Mouse (Mus musculus) neutrophil, adult 5-6 weeks (primary cell): ENCODE measurements around the gene Map3k11. TPM values are rescaled to one million over a fixed set of nuclear protein-coding genes. Genes with fewer than 3 reads are reported as not detected.
"Not testable (repeated sequence)": the region's sequence is repeated elsewhere in the genome, so short reads cannot be mapped to it uniquely, and the experiment has no call there.

Experiments
- ATAC-seq: fragments of 151-379, 151-347 bp; 2 replicates; pipeline ENCODE4 v1.8.0; 2017; ENCODE audit warnings: mild to moderate bottlenecking, moderate TSS enrichment; ENCODE audit not compliant: insufficient number of reproducible peaks, poor library complexity, low FRiP score, severe bottlenecking; ENCODE audit errors: extremely low read depth
- total RNA-seq: library from RNA; stranded (forward); fragments of 200-1000 nt; gene quantifications from 2 replicates; pipeline ENCODE4 v1.2.3, GENCODE M21; 2017

Gene Map3k11
- total RNA-seq, 1 experiment from 2014 or later: 65.3 TPM

- no peak for ATAC-seq
Measured at GRCm38 (mm10) chr19:5664669-5665257, 23.8 kb upstream of the Map3k11 start.

- ATAC-seq: no peak
Measured at GRCm38 (mm10) chr19:5665465-5665864, 23.1 kb upstream of the Map3k11 start.

GRCm38 (mm10) chr19:5666386-5666785 is 22.2 kb upstream of the Map3k11 start:
- ATAC-seq: no peak

GRCm38 (mm10) chr19:5668372-5668771 is 20.2 kb upstream of the Map3k11 start:
- ATAC-seq: no peak

- no peak for ATAC-seq
Measured at GRCm38 (mm10) chr19:5680432-5680831, 8.1 kb upstream of the Map3k11 start.

GRCm38 (mm10) chr19:5684236-5684635 is 4.3 kb upstream of the Map3k11 start:
- no peak for ATAC-seq

GRCm38 (mm10) chr19:5684985-5685384 is 3.6 kb upstream of the Map3k11 start:
- ATAC-seq: no peak

- no peak for ATAC-seq
Measured at GRCm38 (mm10) chr19:5685431-5685830, 3.1 kb upstream of the Map3k11 start.

GRCm38 (mm10) chr19:5685861-5686260 is 2.7 kb upstream of the Map3k11 start:
- ATAC-seq: no peak

- no peak for ATAC-seq
Measured at GRCm38 (mm10) chr19:5686437-5686836, 2.1 kb upstream of the Map3k11 start.

GRCm38 (mm10) chr19:5686954-5687353 is 1.6 kb upstream of the Map3k11 start:
- not testable (repeated sequence) for ATAC-seq

- no peak for ATAC-seq
Measured at GRCm38 (mm10) chr19:5687738-5688137, 804 bp upstream of the Map3k11 start.

GRCm38 (mm10) chr19:5689088-5689428 is 516 bp downstream of the Map3k11 start:
- ATAC-seq: no peak

- peak; percentile 51 for ATAC-seq
Measured at GRCm38 (mm10) chr19:5689565-5690342, 1.2 kb downstream of the Map3k11 start.

- no peak for ATAC-seq
Measured at GRCm38 (mm10) chr19:5690343-5690735, 1.8 kb downstream of the Map3k11 start.

GRCm38 (mm10) chr19:5691601-5692000 is 3.1 kb downstream of the Map3k11 start:
- no peak for ATAC-seq

- ATAC-seq: no peak
Measured at GRCm38 (mm10) chr19:5692086-5692912, 3.8 kb downstream of the Map3k11 start.

GRCm38 (mm10) chr19:5692913-5693396 is 4.4 kb downstream of the Map3k11 start:
- ATAC-seq: no peak

GRCm38 (mm10) chr19:5693801-5694200 is 5.3 kb downstream of the Map3k11 start:
- no peak for ATAC-seq
